Mouse (Mus musculus): ENCODE data around the gene Dgke.
"Not testable (repeated sequence)": the region's sequence is repeated elsewhere in the genome, so short reads cannot be mapped to it uniquely, and the experiment has no call there.

Gene Dgke

DNA sequence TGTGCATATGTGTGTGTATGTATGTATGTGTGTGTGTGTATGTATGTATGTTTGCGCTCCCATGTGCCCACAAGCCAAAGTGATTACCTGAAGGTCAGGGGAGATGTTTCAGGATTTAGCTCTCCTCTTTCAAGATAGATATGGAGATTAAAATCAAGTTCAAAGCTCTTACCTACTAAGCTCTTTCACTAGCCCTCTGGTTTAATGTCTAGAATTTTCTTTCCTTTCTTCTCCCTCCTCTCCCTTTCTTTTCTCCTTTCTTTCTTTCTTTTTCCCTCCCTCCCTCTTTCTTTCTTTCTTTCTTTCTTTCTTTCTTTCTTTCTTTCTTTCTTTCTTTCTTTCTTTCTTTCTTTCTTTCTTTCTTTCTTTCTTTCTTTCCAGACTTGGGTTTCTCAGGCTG is at the start of gene Dgke:
Gene Dgke (minus strand): TSS at position 101 of the 400 bp plus-strand sequence.
- peak in 1 of 2 experiments; percentile 5 for DNase-seq (ENCODE audit: low spot score in 2 of 2)

DNA sequence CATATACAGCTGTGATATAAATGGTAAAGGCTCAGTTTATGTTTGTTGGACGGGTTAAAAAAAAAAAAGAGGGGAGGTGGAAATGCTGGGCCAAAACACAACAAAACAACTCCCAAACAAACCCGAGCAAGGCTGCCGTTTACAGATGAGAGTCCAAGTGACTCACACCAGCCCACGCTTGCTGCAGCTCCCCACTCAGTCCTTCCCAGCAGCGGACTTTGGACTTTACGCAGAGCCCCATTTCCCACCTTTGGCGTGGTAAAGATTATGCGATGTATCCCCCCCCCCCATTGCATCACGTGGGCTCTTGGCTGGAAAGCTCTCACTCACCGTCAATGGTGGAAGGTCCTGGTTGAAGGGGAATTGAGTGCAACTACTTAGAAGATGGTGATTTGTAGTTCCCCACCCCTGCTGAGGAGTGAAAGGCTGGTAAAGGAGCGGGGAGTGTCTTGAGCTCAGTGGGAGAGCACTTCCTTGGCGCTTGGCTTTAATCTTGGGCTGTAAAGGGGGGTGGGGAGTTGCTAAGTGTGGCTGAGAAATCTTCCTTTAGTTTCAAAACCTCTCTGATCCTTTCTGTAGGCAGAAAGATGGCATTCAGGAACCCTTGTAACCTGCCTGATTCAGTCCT is 40.6 kb upstream of the Dgke start:
- no peak for DNase-seq (ENCODE audit: low spot score in 2 of 2)

DNA sequence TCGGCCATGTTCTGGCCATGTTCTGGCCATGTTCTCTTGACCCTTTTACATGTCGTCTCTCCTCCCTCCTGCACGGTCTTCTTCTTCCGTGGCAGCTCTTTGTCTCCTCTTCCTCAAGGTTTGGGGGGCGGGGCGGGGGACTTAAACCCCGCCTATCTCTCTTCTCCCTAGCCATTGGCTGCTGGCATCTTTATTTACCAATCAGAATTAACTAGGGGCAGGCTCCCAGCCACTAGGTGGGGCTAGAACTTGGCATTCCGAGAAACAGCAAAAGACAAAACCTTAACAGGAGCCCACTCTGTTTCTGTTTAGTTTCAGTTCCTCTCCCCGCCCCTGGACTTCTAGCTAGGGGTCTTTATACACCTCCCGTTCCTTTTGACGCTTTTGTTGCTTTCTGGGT is 39.2 kb upstream of the Dgke start:
- peak in 1 of 2 experiments; percentile 30 for DNase-seq (ENCODE audit: low spot score in 2 of 2)

DNA sequence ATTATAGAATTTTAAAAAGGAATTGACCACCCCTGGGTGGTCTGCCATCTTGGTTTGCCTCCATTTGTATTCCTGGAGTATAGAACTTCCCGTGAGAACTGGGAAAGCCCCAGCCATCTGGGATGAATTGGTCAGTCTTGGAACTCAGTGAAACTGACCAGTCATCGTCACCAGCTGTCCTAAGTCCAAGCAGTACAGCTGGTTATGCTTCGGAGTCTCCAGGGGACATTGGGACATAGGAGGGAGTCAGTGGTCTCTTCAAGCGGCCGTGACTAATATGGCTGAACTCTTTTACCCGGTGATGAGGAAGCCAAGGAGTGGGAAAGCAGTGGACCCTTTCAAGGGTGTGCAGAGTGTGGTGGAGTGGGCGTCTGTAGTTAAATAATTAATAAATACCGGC is 38.6 kb upstream of the Dgke start:
- no peak for DNase-seq (ENCODE audit: low spot score in 2 of 2)

DNA sequence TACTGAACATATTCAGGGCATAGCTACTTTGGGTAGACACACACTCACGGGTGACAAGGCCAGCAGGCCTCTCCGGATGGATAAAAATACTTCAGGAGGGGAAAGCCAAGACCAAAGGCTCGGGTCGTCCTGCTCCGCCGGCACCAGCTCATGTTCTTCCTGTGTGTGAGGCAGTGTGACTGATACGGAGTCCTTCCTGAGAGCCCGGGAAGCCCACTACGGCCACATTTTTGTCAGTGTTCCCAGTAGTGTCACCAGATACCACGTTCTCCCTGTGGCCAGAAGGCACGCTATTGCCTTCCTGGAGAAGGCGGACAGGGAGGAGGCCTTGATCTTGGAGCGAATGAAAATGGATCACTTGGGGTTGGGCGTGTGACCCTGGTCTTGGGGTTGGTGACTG is 36.5 kb upstream of the Dgke start:
- DNase-seq (ENCODE audit: low spot score in 2 of 2): no peak

DNA sequence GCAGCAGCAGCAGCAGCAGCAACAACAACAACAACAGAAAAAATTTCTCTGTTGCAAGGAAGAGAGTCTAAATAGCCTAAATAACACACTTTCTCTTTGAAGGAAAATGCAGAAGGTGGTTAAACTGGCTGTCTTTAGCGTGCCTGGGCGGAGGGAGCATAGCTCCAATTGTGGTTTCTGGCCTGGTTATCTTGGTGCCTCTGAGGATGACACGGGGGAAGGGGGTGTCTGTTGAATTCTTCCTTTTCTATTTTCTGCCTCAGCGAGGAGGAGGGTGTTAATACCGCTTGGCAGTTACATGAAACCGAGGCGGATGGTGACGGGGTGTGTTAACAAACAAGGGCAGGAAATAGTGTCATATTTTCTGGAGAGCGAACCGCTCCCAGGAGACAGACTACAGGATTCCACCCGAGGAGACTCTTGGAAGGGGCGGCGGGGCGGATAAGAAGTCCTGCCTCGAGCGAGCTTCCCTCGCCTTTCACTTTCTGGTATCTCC is 34.2 kb upstream of the Dgke start:
- peak in 1 of 2 experiments; percentile 48 for DNase-seq (ENCODE audit: low spot score in 2 of 2)

DNA sequence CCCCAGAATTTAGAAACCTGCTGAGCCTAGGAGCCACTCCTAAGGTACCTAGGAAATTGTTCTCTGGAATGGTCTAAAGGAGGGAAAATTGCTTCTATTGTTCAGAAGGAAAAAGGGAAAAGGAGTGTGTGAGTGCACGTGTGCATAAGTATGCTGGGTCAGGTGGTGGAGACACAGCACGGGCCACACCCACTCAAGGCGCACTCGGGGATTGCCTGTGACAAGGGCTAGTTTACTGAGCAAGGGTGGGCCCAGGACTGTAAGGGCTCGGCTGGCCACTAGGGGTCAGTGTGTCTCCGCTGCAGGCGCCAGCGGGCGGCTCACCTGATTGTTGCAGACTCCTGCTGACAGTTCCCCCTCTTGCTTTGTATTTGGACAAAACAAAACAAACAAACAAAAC is 33.8 kb upstream of the Dgke start:
- DNase-seq (ENCODE audit: low spot score in 2 of 2): peak; percentile 93 to 97

DNA sequence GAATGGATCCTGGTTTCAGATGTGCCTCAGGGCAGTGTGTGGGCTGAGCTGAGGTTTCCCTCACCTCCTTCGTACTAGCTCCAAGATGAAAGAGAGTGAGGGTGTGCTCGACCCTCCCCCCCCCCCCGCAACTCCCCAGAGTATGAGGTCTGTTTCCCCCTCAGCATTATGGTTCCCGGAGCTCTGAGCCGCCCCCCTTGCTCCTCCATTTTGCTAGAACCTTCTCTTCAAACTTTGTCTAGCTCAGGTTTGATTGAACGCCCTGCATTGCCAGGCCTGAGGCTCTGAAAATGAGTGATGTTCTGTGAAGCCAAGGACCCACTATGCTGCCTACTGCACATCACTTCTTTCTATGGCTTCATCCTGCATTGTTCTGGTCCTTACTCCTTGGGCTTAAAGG is 32.3 kb upstream of the Dgke start:
- DNase-seq (ENCODE audit: low spot score in 2 of 2): no peak

DNA sequence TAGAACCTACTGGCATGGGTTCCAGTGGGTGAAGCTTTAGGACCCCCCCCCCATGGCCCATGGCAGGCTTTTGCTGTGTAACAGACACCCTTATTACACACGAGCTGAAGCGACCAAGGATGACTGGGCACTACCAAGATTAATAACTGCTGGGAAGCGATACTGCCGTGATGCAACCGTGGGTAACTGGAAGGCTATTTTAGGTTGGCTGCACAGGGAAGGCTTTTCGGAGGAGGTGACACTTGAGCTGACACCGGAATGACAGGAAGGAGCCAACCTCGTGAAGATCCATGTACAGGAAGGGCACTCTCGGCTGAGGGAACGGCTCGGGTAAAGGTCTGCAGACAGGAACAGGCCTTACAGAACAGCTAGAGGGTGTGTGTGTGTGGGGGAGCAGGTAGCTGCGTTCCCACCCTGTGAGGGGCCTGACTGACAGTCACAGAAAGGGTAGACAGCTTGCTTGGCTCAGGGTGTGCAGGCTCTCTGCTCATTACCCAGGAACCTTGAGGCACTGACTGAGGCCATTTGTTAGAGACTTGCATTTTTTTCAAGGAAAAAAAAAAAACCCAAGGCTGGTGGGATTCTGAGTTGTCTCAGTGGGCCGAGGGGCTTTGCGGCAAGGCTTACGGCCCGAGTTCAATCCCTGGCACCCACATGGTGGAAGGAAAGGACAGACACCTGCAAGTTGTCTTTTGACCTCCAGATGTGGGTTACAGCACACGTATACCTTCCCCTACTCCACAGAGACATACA is 31.6 kb upstream of the Dgke start:
- no peak for DNase-seq (ENCODE audit: low spot score in 2 of 2)

DNA sequence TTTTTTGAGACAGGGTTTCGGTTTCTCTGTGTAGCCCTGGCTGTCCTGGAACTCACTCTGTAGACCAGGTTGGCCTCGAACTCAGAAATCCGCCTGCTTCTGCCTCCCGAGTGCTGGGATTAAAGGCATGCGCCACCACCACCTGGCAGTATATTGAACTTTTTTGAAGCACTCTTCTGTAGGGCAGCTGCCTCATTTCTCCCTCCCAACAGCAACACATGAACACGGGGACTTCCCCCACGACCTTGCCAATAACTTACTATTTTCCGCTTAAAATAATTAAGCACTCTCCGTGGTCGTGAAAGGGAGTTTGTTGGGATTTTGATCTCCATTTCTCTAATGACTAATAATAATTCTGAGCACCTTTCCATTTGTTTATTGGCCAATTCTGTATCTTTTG is 30.6 kb upstream of the Dgke start:
- DNase-seq (ENCODE audit: low spot score in 2 of 2): not testable (repeated sequence)

DNA sequence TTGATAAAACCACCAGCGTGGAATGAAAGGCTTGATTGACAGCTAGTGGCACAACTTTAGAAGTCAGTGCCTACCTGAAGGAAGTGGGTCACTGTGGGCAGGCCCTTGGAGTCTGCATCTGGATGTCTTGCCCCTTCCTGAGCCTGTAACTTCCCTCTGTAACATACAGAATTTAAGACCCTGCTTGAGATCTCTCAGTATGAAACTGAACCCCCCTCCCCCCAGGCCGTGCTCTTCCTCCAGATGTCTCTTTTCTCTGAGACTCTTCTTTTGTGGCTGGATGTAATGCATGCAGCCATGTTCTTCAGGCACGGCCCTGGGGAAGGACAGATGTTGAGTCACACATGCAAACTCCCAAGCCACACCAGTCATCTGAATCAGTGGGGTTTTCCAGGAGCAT is 28.7 kb upstream of the Dgke start:
- DNase-seq (ENCODE audit: low spot score in 2 of 2): peak; percentile 70 to 72

DNA sequence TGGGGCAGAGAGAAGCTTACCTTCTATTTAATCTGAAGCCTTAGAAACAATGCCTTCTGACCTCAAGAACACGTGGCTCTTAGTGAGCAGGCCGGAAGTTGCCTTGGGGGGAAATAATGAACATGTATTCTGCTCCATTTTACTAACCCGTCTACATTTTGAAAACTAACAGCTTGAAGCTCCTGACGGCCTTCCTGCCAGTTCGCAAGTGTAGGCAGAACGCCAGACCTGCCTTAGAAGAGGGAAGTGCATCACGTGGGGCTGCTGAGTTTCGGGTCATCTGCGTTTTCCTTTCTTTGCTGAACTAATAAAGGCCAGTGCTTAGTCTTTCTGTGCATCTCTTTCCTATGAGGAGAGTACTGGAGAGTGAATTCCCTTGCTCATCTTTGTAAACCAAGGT is 26.1 kb upstream of the Dgke start:
- peak in 1 of 2 experiments; percentile 23 for DNase-seq (ENCODE audit: low spot score in 2 of 2)

DNA sequence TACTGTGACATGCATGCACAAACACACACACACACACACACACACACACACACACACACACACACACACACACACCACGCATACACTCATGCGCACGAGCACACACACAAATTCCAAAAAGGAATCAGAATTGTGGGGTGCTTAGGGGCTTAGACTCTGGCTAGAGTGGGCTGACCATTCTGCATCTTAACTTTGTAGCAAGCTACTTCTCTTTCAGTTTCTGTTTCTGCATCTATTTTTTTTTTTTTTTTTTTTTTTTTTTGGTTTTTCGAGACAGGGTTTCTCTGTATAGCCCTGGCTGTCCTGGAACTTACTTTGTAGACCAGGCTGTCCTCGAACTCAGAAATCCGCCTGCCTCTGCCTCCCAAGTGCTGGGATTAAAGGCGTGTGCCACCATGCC is 23.7 kb upstream of the Dgke start:
- DNase-seq (ENCODE audit: low spot score in 2 of 2): not testable (repeated sequence)

DNA sequence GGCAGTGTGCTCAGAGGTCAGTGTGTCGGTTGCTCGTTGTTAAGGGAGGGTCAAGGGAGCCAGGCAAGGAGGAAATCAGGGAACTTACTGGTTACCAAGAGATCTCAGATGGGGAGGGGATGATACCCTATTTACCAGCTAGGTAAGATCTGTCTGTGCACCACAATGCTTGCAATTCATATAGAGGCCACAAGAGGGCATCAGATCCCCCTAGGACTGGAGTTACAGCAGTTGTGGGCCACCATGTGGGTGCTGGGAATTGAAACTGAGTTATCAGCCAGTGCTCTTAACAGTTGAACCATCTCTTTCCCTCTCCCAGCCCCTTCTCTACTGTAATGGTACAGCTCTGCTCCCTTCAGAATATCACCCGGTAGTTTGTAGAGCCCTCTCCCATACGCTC is 22.1 kb upstream of the Dgke start:
- peak in 1 of 2 experiments; percentile 15 for DNase-seq (ENCODE audit: low spot score in 2 of 2)

DNA sequence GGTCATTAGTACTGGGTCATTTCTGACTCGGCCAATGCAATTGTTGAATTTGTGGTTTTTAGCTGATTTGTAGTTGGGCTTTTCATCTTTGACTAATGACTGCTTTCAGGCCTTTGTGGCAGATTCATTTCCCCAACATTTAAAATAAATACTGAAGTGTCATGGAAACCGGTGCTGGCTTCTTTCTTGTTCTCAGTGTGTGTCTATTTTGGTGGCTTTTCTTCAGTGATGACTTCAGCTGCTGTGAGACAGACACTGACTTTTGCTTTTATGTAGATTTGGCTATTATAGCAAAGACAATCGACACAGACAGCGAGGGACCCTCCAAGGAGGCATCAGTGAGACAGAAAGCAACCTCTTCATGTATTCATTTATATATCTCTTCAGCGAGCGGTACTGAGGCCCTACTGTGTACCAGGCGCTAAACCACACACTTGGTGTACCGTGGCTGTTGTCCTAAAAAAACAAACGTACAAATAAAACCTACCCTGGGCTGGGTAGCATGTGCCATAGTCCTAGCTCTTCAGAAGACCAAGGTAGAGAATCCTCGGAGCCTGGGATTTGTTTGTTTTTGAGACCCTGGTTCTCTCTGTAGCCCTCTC is 19.7 kb upstream of the Dgke start:
- DNase-seq (ENCODE audit: low spot score in 2 of 2): peak in 1 of 2 experiments; percentile 3

DNA sequence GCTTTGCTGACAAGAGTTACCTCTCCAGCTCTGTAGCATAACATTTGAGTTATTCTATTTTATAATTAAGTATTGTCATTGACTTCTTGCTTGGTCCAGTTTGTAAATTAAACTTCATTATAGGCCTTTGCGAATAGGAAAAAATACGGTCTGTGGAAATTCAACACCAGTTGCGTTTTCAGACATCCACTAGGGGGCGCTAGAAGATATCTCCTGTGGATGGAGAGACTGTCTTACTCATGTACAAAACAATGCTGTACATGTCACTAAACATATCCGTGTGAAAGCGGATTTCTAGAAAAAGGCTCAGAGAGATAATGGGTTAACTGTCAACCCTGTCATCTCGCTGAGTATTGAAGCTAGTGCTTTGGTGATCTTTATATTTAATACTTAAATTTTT is 18.0 kb upstream of the Dgke start:
- DNase-seq (ENCODE audit: low spot score in 2 of 2): peak; percentile 72 to 94

DNA sequence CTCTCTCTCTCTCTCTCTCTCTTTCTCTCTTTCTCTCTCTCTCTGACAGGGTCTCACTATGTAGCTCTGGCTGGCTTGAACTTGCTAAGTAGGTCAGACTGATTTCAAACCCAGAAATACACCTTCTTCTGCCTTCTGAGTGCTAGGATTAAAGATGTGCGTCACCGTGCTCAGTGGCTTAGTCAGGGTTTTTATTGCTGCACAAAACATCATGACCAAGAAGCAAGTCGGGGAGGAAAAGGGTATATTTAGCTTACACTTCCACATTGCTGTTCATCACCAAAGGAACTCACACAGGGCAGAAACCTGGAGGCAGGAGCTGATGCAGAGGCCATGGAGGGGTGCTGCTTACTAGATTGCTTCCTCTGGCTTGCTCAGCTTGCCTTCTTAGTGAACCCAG is 16.0 kb upstream of the Dgke start:
- DNase-seq (ENCODE audit: low spot score in 2 of 2): not testable (repeated sequence)

DNA sequence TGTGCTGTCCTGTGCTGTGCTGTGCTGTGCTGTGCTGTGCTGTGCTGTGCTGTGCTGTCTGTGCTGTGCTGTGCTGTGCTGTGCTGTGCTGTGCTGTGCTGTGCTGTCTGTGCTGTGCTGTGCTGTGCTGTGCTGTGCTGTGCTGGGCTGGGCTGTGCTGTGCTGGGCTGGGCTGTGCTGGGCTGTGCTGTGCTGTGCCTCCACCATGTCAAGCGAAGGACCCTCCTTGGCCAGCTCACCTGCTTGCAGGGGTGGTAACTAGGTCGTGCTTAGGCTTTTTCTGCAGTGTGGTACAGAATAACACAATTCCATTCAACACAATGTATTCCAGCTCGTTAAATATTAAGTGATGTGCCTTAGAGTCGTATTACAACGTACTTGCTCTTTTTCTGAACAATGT is 15.3 kb upstream of the Dgke start:
- DNase-seq (ENCODE audit: low spot score in 2 of 2): not testable (repeated sequence)

DNA sequence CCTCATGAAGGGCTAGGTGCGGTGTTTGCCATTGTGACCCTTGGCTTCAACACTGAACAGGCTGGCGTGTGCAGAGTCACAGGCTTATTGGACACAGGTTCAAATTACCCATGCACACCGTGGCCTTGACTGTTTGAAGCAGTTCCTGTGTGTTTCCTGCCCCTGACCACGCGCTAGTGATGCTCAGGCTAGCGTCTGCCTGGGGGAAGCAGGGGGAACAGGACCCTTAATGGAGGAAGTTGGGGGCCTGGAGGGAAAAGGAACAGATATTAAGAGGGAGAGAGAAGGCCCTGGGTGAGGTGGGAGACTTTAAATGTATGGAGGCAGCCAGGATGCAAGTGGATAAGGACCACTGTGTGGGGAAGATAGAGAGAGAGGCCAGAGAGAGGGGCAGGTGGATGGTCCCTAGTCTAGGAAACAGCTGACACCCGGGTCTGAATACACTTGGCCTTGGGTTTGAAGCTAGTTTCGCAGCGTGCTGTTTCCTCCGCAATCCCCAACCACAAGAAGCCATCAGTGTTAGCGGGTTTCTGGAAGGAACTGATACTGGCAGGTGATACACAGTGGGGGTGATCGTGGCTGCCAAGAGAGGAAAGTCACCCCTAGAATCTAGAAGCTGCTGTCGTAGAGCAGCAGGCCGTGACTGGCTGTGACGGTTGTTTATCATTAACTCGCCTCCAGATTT is 12.5 kb upstream of the Dgke start:
- peak in 1 of 2 experiments; percentile 55 for DNase-seq (ENCODE audit: low spot score in 2 of 2)

DNA sequence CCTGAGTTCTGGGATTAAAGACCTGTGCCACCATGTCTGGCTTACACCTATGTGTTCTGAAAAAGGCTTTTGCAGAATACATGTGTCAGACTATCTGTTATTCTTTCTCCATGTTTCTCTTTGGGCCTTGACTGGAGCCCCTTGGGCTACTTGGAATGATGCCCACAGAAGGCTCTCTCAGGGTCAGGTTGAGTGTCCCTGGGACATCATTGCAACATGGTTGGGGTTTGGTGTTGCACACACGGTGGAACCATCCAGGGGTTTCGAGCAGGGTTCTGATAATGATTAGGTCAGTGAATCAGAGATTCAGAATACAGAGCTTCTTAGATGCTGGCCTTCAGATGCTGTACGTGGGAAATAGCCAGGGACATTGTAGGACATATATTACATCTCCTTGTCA is 11.7 kb upstream of the Dgke start:
- no peak for DNase-seq (ENCODE audit: low spot score in 2 of 2)

DNA sequence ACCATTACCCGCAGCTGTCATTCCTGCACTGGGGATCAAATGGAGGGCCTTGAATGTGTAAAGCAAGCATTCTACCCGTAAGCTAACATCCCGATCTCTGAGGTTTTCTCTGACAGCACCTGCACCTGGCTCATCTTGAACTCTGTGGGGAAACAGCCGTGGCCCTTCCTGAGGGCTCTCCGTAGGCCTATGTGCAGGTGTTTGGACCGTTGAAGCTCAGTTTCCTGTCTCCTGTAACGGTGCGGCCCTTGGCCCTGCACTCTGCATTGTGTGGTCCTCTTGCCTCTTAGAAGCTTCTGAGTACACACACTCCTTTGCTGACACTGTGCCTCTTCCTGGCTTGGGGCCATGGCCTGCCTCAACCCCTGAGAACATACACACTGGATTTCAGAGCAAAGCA is 11.0 kb upstream of the Dgke start:
- DNase-seq (ENCODE audit: low spot score in 2 of 2): peak; percentile 82 to 92

DNA sequence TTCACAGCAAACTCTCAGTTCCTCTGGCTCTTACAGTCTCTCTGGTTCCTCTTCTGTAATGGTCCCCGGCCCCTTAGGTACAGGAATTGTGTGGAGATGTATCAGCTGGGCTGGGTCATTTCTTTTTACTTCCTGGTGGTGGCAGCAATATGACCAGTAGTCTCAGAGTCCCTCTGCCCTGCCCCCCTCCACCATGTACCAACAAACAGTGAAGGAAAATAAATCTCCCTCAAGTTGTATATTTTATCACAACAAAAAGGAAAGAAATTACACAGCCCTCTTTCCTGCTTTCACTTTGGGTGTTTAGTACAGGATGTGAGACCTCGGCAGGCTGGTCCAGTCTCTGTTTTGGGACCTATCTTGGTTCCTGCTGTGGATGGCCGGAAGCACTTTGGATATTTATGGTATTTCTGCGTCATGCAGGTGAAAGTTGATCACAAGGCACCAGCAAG is 9.7 kb upstream of the Dgke start:
- no peak for DNase-seq (ENCODE audit: low spot score in 2 of 2)

All from thymus, postnatal 10 days (tissue).